Mouse (Mus musculus) frontal cortex, adult 2 months (tissue): ENCODE data around the gene Tmc8. TPM values are rescaled to one million over a fixed set of nuclear protein-coding genes. Genes with fewer than 3 reads are reported as not detected.
"Not testable (repeated sequence)": the region's sequence is repeated elsewhere in the genome, so short reads cannot be mapped to it uniquely, and the experiment has no call there.

Experiments used
- DNase-seq, 2 experiments: peaks; one replicate each; pipeline ENCODE4 v3.0.0; 2022; ENCODE audit warnings: low spot score in 1 of 2; ENCODE audit errors: extremely low spot score in 1 of 2
- polyA plus RNA-seq: library from polyadenylated mRNA; depleted of rRNA; stranded (reverse); fragments of >200 nt; gene quantifications from 2 replicates; pipeline ENCODE4 v1.2.3, GENCODE M21; 2012

Tmc8 gene
- polyA plus RNA-seq, 1 experiment, result 0.50 TPM

GRCm38 (mm10) chr11:117770407-117770806 is 11.5 kb upstream of the Tmc8 start:
- DNase-seq, result no peak

GRCm38 (mm10) chr11:117772352-117772751 is 9.5 kb upstream of the Tmc8 start:
- DNase-seq, result no peak

GRCm38 (mm10) chr11:117774925-117775324 is 7.0 kb upstream of the Tmc8 start:
- DNase-seq, result no peak

- DNase-seq, result no peak
Measured at GRCm38 (mm10) chr11:117775540-117775939, 6.3 kb upstream of the Tmc8 start.

GRCm38 (mm10) chr11:117776085-117776792 is 5.6 kb upstream of the Tmc8 start:
- DNase-seq, result no peak

GRCm38 (mm10) chr11:117777111-117777510 is 4.8 kb upstream of the Tmc8 start:
- no peak for DNase-seq

- DNase-seq, result no peak
Measured at GRCm38 (mm10) chr11:117778031-117778430, 3.8 kb upstream of the Tmc8 start.

- no peak for DNase-seq
Measured at GRCm38 (mm10) chr11:117778851-117779433, 2.9 kb upstream of the Tmc8 start.

GRCm38 (mm10) chr11:117779434-117780198 is 2.3 kb upstream of the Tmc8 start:
- DNase-seq, result peak in 1 of 2 experiments; percentile 34

- no peak for DNase-seq
Measured at GRCm38 (mm10) chr11:117780199-117780515, 1.7 kb upstream of the Tmc8 start.

GRCm38 (mm10) chr11:117780582-117781111 is 1.2 kb upstream of the Tmc8 start:
- DNase-seq, result peak in 1 of 2 experiments; percentile 56

- DNase-seq, result no peak
Measured at GRCm38 (mm10) chr11:117781199-117781821, 566 bp upstream of the Tmc8 start.

- DNase-seq, result no peak
Measured at GRCm38 (mm10) chr11:117782705-117783034, 794 bp downstream of the Tmc8 start.

GRCm38 (mm10) chr11:117783089-117783488 is 1.2 kb downstream of the Tmc8 start:
- DNase-seq, result peak in 1 of 2 experiments; percentile 61

- no peak for DNase-seq
Measured at GRCm38 (mm10) chr11:117783683-117784309, 1.9 kb downstream of the Tmc8 start.

GRCm38 (mm10) chr11:117786294-117786693 is 4.4 kb downstream of the Tmc8 start:
- DNase-seq, result peak in 1 of 2 experiments; percentile 69

GRCm38 (mm10) chr11:117788481-117788880 is 6.6 kb downstream of the Tmc8 start:
- not testable (repeated sequence) for DNase-seq

GRCm38 (mm10) chr11:117790286-117790685 is 8.4 kb downstream of the Tmc8 start:
- peak in 1 of 2 experiments; percentile 74 for DNase-seq

GRCm38 (mm10) chr11:117790703-117791440 is 9.0 kb downstream of the Tmc8 start:
- DNase-seq, result no peak

GRCm38 (mm10) chr11:117791441-117791761 is 9.5 kb downstream of the Tmc8 start:
- no peak for DNase-seq
